Mouse (Mus musculus) mouse embryonic stem cell (cell line): Measurements from ENCODE around the gene Adamts14.

Source experiments
- in situ Hi-C, 2 experiments: fragments of 300-500 bp; cut with MboI; formaldehyde crosslinking; loops; 1 replicate in 1 of 2; 3 replicates in 1 of 2; pipeline ENCODE4 v1.14.3; 2019 to 2020; ENCODE audit warnings: low sequenced_read_pairs in 2 of 2, low pct_unique_long_range_greater_than_20kb in 1 of 2, mixed read lengths in 1 of 2; ENCODE audit not compliant: unreplicated experiment in 1 of 2

Gene Adamts14

GRCm38 (mm10) chr10:61200998-61201397, 72.2 kb downstream of the Adamts14 start:
- in situ Hi-C loops: no loop called here

GRCm38 (mm10) chr10:61200232-61200820, 72.9 kb downstream of the Adamts14 start:
- in situ Hi-C loops: no loop called here

GRCm38 (mm10) chr10:61199566-61200213, 73.5 kb downstream of the Adamts14 start:
- in situ Hi-C loops: loop anchor here in 1 of 2 experiments (5.0 kb wide), 1 partner anchor 133 kb away; no protein-coding TSS in a partner anchor

- in situ Hi-C loops: loop anchor here in 1 of 2 experiments (5.0 kb wide), 1 partner anchor 136 kb away; no protein-coding TSS in a partner anchor
These were observed 77.4 kb downstream of the Adamts14 start for GRCm38 (mm10) chr10:61195718-61196291.

GRCm38 (mm10) chr10:61195216-61195615, 78.0 kb downstream of the Adamts14 start:
- in situ Hi-C loops: loop anchor here in 1 of 2 experiments (5.0 kb wide), 1 partner anchor 137 kb away; no protein-coding TSS in a partner anchor

GRCm38 (mm10) chr10:61194611-61195010, 78.6 kb downstream of the Adamts14 start:
- in situ Hi-C loops: loop anchor here in 1 of 2 experiments (5.0 kb wide), 1 partner anchor 138 kb away; no protein-coding TSS in a partner anchor

- in situ Hi-C loops: no loop called here
These were observed 85.2 kb downstream of the Adamts14 start for GRCm38 (mm10) chr10:61188010-61188409.

GRCm38 (mm10) chr10:61187001-61187400, 86.2 kb downstream of the Adamts14 start:
- in situ Hi-C loops: no loop called here

- in situ Hi-C loops: no loop called here
These were observed 93.3 kb downstream of the Adamts14 start for GRCm38 (mm10) chr10:61179927-61180326.

GRCm38 (mm10) chr10:61178687-61179086, 94.6 kb downstream of the Adamts14 start:
- in situ Hi-C loops: no loop called here

GRCm38 (mm10) chr10:61177751-61178150, 95.5 kb downstream of the Adamts14 start:
- in situ Hi-C loops: no loop called here

GRCm38 (mm10) chr10:61176221-61176790, 96.9 kb downstream of the Adamts14 start:
- in situ Hi-C loops: no loop called here

- in situ Hi-C loops: no loop called here
These were observed 97.6 kb downstream of the Adamts14 start for GRCm38 (mm10) chr10:61175442-61176204.

GRCm38 (mm10) chr10:61174711-61175441, 98.4 kb downstream of the Adamts14 start:
- in situ Hi-C loops: no loop called here

- in situ Hi-C loops: no loop called here
These were observed 100.7 kb downstream of the Adamts14 start for GRCm38 (mm10) chr10:61172496-61172895.

- in situ Hi-C loops: no loop called here
These were observed 101.6 kb downstream of the Adamts14 start, which contains the start of gene Tbata for GRCm38 (mm10) chr10:61171654-61172053. TSS of gene Tbata (plus strand) at chr10:61171954.

- in situ Hi-C loops: no loop called here
These were observed 104.8 kb downstream of the Adamts14 start for GRCm38 (mm10) chr10:61168393-61168792.
